Mouse (Mus musculus): Measurements from ENCODE around the gene Eomes. TPM values are rescaled to one million over a fixed set of nuclear protein-coding genes. Genes with fewer than 3 reads are reported as not detected.

Gene Eomes
- total and polyA plus RNA-seq, 3 experiments = not detected

- Histone ChIP-seq H3K4me2 (ENCODE audit: insufficient read depth, low read depth, poor library complexity, severe bottlenecking) (peak overlapping the region; percentile 85; the same call in 1 of the 2 replicates), H3K4me1 (ENCODE audit: control insufficient read depth in 1 of 2, insufficient read depth in 2 of 2) (peaks cover 0 to 3% of the 10 kb centered on the region in 2 experiments; a peak in 2 of 4 replicates), H3K36me3 (replicated peaks in 1 of 2; ENCODE audit: control insufficient read depth in 1 of 2, insufficient read depth in 1 of 2, low read length in 1 of 2) (no peaks in the 10 kb centered on the region), H3K9me3 (replicated peaks; ENCODE audit: low read length) (peaks cover under 1% of the 10 kb centered on the region), H3K27me3 (replicated peaks) (no peaks in the 10 kb centered on the region), H3K27ac (ENCODE audit: insufficient read depth, low read depth) (no peak overlapping the region), H3K9ac (ENCODE audit: insufficient read depth, low read depth) (no peak overlapping the region), H3K4me3 (replicated peaks in 1 of 3; ENCODE audit: low read depth in 2 of 3, low read length in 2 of 3, poor library complexity in 1 of 3) (peak overlapping the region in 1 of 3 experiments; percentile 30), H3K79me2 (replicated peaks; ENCODE audit: control insufficient read depth, extremely low read depth, insufficient read depth, poor library complexity, severe bottlenecking) (no peaks in the 10 kb centered on the region)
- dilution Hi-C loops (cut with MboI; ENCODE audit: extremely low pct_ligation_motif_present, extremely low pct_unique_long_range_greater_than_20kb, low sequenced_read_pairs) (no loop called here), in situ Hi-C loops (cut with MboI; ENCODE audit: low pct_ligation_motif_present, low pct_unique_long_range_greater_than_20kb, low sequenced_read_pairs) (loop anchor here (25.0 kb wide), 1 partner anchor 427 kb away; no protein-coding TSS in a partner anchor)
- no peak for DNase-seq (ENCODE audit: extremely low read depth)
- no peak for TF ChIP-seq E2F4 (IDR thresholded peaks at IDR 0.05; ENCODE audit: insufficient replicate concordance, low read depth, low read length)
- peak; percentile 72 for TF ChIP-seq ZNF384 (IDR thresholded peaks at IDR 0.05; ENCODE audit: low read depth, low read length)
- no peak for TF ChIP-seq NRF1 (IDR thresholded peaks at IDR 0.05; ENCODE audit: low read depth, low read length)
Measured at GRCm38 (mm10) chr9:118488896-118489578, 11.0 kb downstream of the Eomes start.

DNA sequence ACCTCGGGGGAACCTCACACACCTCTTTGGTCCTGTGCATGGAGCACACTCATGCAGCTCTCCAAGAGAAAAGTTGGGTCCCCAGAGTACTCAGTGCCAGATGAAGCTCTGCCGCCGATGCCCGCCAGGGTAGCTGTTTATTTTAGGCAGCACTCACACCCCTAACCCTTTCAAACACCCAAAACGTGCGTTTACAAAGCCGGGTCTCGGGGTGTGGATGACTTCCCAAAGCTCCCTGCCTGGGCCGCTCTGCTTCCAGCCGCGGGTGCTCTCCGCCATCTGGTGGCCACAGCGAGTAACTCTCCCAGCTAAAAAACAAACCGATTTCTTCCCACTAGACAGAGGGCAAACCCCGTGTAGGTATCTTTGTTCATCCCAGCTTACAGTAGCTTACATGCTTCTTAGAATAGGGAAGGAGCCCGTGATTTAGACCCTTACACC lies 11.6 kb downstream of the Eomes start:
- no peaks in the 10 kb centered on the region for H3K79me2 ChIP-seq (replicated peaks; ENCODE audit: control insufficient read depth, extremely low read depth, insufficient read depth, poor library complexity, severe bottlenecking)
- peaks cover 0 to 3% of the 10 kb centered on the region in 2 experiments; a peak in 2 of 4 replicates for H3K4me1 ChIP-seq (ENCODE audit: control insufficient read depth in 1 of 2, insufficient read depth in 2 of 2)
- in situ Hi-C loops (cut with MboI; ENCODE audit: low pct_ligation_motif_present, low pct_unique_long_range_greater_than_20kb, low sequenced_read_pairs) = loop anchor here (25.0 kb wide), 1 partner anchor 427 kb away; no protein-coding TSS in a partner anchor
- H3K4me3 ChIP-seq (replicated peaks in 1 of 3; ENCODE audit: low read depth in 2 of 3, low read length in 2 of 3, poor library complexity in 1 of 3) = peak overlapping the region in 1 of 3 experiments; percentile 30
- dilution Hi-C loops (cut with MboI; ENCODE audit: extremely low pct_ligation_motif_present, extremely low pct_unique_long_range_greater_than_20kb, low sequenced_read_pairs) = no loop called here
- H3K27ac ChIP-seq (ENCODE audit: insufficient read depth, low read depth) = no peak overlapping the region
- H3K9ac ChIP-seq (ENCODE audit: insufficient read depth, low read depth) = no peak overlapping the region
- peaks cover 4% of the 10 kb centered on the region for H3K9me3 ChIP-seq (replicated peaks; ENCODE audit: low read length)
- peak; percentile 61 for DNase-seq (ENCODE audit: extremely low read depth)
- peak overlapping the region; percentile 85; the same call in 1 of the 2 replicates for H3K4me2 ChIP-seq (ENCODE audit: insufficient read depth, low read depth, poor library complexity, severe bottlenecking)
- no peaks in the 10 kb centered on the region for H3K27me3 ChIP-seq (replicated peaks)
- no peaks in the 10 kb centered on the region for H3K36me3 ChIP-seq (replicated peaks in 1 of 2; ENCODE audit: control insufficient read depth in 1 of 2, insufficient read depth in 1 of 2, low read length in 1 of 2)
- TF ChIP-seq USF1 (IDR thresholded peaks at IDR 0.05; ENCODE audit: low read depth, low read length) (no peak), MAZ (IDR thresholded peaks at IDR 0.05; ENCODE audit: low read depth, low read length) (no peak), CTCF (conservative IDR thresholded peaks at IDR 0.05 in 1 of 2, IDR thresholded peaks at IDR 0.05 in 1 of 2; ENCODE audit: low read depth in 2 of 2, low read length in 2 of 2) (peak; percentile 62 to 96), IRF4 (IDR thresholded peaks at IDR 0.05; ENCODE audit: low read depth, low read length) (peak; percentile 9; the same call in 1 of the 2 replicates), RCOR1 (conservative IDR thresholded peaks at IDR 0.05; ENCODE audit: low read depth, low read length) (no peak), ELF1 (IDR thresholded peaks at IDR 0.05; ENCODE audit: low read depth, low read length) (no peak), NELFE (IDR thresholded peaks at IDR 0.05; ENCODE audit: low read depth, low read length) (no peak; the same call in 1 of the 2 replicates), NRF1 (IDR thresholded peaks at IDR 0.05; ENCODE audit: low read depth, low read length) (no peak), CHD2 (IDR thresholded peaks at IDR 0.05; ENCODE audit: low read length) (no peak), MAFK (IDR thresholded peaks at IDR 0.05; ENCODE audit: insufficient replicate concordance, low read length) (no peak), TBP (conservative IDR thresholded peaks at IDR 0.05; ENCODE audit: low read depth, low read length) (no peak), HCFC1 (IDR thresholded peaks at IDR 0.05; ENCODE audit: low read depth, low read length) (0 out of 2 replicates have a peak, but pooled peaks have one; percentile 11), KAT2A (IDR thresholded peaks at IDR 0.05; ENCODE audit: insufficient replicate concordance, low read length) (no peak), GABPA (IDR thresholded peaks at IDR 0.05; ENCODE audit: insufficient replicate concordance, low read depth, low read length) (no peak), ZKSCAN1 (IDR thresholded peaks at IDR 0.05; ENCODE audit: borderline replicate concordance, low read depth, low read length) (no peak), TCF12 (IDR thresholded peaks at IDR 0.05; ENCODE audit: low read depth, low read length) (no peak), MXI1 (IDR thresholded peaks at IDR 0.05; ENCODE audit: low read depth, low read length) (0 out of 2 replicates have a peak, but pooled peaks have one; percentile 24), SIN3A (IDR thresholded peaks at IDR 0.05; ENCODE audit: low read length) (no peak), MEF2A (IDR thresholded peaks at IDR 0.05; ENCODE audit: borderline replicate concordance, low read depth, low read length) (peak; percentile 31; the same call in 1 of the 2 replicates), ETS1 (conservative IDR thresholded peaks at IDR 0.05; ENCODE audit: low read depth, low read length) (no peak), USF2 (conservative IDR thresholded peaks at IDR 0.05; ENCODE audit: low read depth, low read length) (no peak), SMC3 (IDR thresholded peaks at IDR 0.05; ENCODE audit: low read depth, low read length) (peak; percentile 97), ZC3H11A (IDR thresholded peaks at IDR 0.05; ENCODE audit: low read depth, low read length) (peak; percentile 92), MYC (IDR thresholded peaks at IDR 0.05; ENCODE audit: low read depth, low read length) (no peak), POLR2A (IDR thresholded peaks at IDR 0.05; ENCODE audit: low read depth, low read length) (no peak), JUN (IDR thresholded peaks at IDR 0.05; ENCODE audit: insufficient read depth, low read depth, low read length) (no peak), E2F4 (IDR thresholded peaks at IDR 0.05; ENCODE audit: insufficient replicate concordance, low read depth, low read length) (no peak), CHD1 (IDR thresholded peaks at IDR 0.05; ENCODE audit: low read depth, low read length) (no peak), EP300 (IDR thresholded peaks at IDR 0.05; ENCODE audit: low read length) (no peak), MAX (IDR thresholded peaks at IDR 0.05; ENCODE audit: low read length) (no peak), ZNF384 (IDR thresholded peaks at IDR 0.05; ENCODE audit: low read depth, low read length) (no peak)

All from CH12.LX (cell line).